ENCODE assay signal across 18 mouse cellular contexts in genomic region chr3:137896386-137896785, GRCm38 (mm10).
"Had no signal": no experiment of that assay in that cellular context is flagged by ENCODE, and none has a peak within 500 bp of the region (broad histone marks: within the 10 kb centered on the region; RNA-seq: fewer than 3 reads in every experiment).

No protein-coding gene starts in this region.

- H3K4me1 ChIP-seq: liver, embryonic 13.5 days; neural tube, embryonic 12.5 days had no signal

- ATAC-seq: intestine, embryonic 16.5 days; lung, postnatal 0 days had no signal

- H3K4me2 ChIP-seq: liver, embryonic 13.5 days; lung, embryonic 14.5 days; midbrain, embryonic 11.5 days; neural tube, embryonic 12.5 days had no signal

- H3K27ac ChIP-seq: liver, embryonic 13.5 days; macrophage; neural tube, embryonic 12.5 days; stomach, postnatal 0 days had no signal

- H3K27me3 ChIP-seq: liver, embryonic 13.5 days; neural tube, embryonic 12.5 days had no signal

- H3K9me3 ChIP-seq: liver, embryonic 13.5 days; neural tube, embryonic 12.5 days had no signal

- DNase-seq: kidney, adult 18-20 months; kidney, adult 9 months; kidney, postnatal 36 days; liver, embryonic 13.5 days; lung, embryonic 14.5 days; midbrain, embryonic 14.5 days; right cerebral cortex, adult 18-20 months; right cerebral cortex, postnatal 14 days; right cerebral cortex, postnatal 4 days; thymus, adult 2 months; thymus, postnatal 14 days; thymus, postnatal 4 days had no signal

- H3K4me3 ChIP-seq: liver, embryonic 13.5 days; neural tube, embryonic 12.5 days had no signal

- H3K9ac ChIP-seq: liver, embryonic 13.5 days; lung, embryonic 14.5 days; neural tube, embryonic 12.5 days had no signal
